Mouse (Mus musculus): ENCODE measurements at regions not wholly inside any gene's neighbourhood (a gene's known extent, or its start where the extent isn't known, plus 50 kb on each side); places are given as distances from the start of the nearest gene placed in this dataset.
A peak's percentile ranks its signal among the peaks of the same experiment; 100 is the strongest.

DNA sequence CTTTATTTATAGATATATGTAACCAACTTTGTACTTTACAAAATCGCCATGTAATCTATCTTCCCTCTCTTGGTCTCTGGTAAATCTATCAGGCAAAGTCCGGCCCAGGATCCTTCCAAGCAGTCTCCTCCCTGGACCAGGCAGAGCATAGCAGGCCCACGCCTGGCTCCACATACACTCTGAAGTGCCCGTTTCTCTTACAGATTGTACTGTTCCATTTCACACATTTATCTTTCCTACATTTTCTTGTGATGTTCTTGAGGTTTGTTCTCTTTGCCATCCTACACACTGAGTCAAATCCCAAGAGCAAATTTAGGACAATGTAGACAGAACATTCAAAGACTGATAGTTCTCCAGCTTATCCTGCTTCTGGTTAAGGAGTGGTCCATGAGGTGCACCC, 264.3 kb downstream of the Spry2 start:
- DNase-seq (ENCODE audit: low spot score in 2 of 2): no peak

DNA sequence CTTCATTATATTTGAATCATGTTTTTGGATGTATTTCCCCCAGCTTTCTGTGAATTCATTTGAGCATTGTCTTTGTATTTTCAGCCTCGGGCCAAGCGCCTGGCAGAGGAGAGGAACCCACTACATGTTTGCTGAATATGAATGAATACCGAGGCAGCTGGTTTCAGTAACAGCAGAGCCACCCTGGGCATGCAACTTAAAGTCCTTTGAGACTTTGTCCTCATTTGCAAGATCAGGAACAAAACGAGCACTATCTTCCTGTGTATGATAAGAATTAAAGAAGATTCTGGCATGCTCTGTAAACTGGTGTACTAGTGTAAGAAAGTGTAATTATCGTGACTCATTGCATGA, 265.0 kb downstream of the Spry2 start:
- DNase-seq (ENCODE audit: low spot score in 2 of 2): no peak

DNA sequence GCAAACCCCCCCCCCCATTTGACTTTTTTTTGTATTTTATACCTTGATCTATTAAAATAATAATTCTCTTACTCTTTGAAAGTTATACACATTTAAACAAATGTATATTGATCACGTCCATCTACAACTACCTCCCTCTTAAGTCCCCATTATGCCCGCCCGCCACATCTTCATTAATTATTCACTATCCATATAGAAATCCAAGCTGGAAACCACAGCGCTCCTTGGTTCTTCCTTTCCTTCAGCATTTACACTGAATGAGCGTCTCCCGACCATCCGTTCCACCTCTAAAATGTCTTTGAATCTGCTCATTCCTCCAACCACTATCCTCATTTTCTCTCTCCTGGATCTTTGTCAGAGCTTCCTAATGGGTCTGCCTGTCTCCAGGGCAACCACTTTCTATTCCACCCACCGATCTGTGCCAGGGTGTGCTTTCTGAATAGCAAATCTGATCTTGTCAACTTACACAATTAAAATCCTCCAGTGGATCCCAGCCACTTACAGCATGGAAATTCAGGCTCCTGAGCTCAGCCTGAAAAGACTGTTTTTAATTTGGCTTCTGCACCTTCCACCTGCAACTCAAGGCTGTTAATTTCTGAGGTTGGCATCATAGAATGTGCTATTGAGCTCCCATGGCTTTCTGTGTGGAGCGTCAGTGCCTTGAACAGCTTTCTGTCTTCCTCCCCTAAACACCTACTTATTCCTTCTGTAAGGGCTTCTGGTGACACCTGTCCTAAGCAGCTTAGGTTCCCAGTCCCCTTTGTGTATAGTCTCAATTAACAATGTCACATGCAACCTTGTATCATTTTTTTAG, 265.5 kb downstream of the Spry2 start:
- DNase-seq (ENCODE audit: low spot score in 2 of 2): peak; percentile 64 to 76

- no peak for DNase-seq (ENCODE audit: low spot score in 2 of 2)
These were observed 266.2 kb downstream of the Spry2 start for GRCm38 (mm10) chr14:105630444-105630843.

DNA sequence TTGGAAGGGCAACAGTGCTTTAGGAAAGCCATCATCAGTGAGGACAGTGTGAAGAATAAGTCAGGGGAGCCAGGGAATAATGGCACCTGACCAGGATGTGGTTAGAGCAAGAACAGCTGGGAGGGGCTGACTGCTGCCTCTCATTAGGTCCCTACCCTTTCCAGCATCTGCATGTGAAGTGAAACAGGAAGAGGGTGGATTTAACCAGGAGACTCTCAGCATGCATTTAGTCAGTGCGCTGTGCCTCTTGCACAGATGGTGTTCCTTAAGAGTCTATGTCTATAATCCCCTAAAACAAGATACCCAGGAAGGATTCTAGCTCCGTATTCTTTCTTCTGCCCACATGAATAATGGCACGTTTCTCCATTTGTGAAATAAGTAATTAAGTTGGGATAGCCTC, 267.9 kb downstream of the Spry2 start:
- no peak for DNase-seq (ENCODE audit: low spot score in 2 of 2)

DNA sequence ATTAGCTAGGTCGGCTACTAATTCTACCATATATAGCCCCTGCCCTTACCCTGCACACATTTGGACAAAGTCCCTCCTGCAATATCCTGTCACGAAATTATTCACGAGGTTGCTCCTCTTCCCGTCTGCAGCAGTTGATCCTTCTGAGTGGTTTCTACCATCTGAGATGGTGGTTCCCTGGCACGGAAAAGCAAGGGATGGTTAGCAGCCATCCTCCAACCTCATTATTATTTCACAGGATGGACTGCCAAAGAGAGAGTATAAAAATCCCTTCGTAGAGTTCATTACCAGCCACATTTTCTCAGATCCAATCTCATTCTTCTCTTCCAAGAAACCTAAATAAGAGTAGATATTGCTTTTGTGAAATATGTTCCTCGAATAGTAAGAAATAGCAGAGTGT, 272.2 kb downstream of the Spry2 start:
- DNase-seq (ENCODE audit: low spot score in 2 of 2): no peak

GRCm38 (mm10) chr14:105622166-105622565, 274.5 kb downstream of the Spry2 start:
- no peak for DNase-seq (ENCODE audit: low spot score in 2 of 2)

DNA sequence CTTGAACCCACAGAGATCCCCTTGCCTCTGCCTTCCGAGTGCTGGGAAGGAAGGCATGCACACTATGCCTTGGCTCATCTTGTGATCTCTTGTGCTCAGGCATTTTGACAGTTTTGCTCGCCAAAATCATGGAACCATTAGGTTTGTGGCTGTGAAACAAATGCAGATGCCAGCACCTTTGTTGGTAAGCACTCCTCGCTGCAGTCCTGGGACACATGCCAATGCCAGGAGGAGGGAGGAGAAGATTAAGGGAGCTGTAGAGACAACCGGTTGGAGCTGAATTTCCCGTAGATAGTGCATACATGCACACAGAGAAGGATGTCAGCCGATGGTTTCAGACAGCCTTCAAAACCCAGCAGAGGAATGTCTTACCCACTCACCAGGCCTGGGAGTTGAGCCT, 275.5 kb downstream of the Spry2 start:
- DNase-seq (ENCODE audit: low spot score in 2 of 2): no peak

GRCm38 (mm10) chr14:105619449-105619848, 277.2 kb downstream of the Spry2 start:
- DNase-seq (ENCODE audit: low spot score in 2 of 2): no peak

GRCm38 (mm10) chr14:105615766-105616165, 280.9 kb downstream of the Spry2 start:
- DNase-seq (ENCODE audit: low spot score in 2 of 2): no peak

DNA sequence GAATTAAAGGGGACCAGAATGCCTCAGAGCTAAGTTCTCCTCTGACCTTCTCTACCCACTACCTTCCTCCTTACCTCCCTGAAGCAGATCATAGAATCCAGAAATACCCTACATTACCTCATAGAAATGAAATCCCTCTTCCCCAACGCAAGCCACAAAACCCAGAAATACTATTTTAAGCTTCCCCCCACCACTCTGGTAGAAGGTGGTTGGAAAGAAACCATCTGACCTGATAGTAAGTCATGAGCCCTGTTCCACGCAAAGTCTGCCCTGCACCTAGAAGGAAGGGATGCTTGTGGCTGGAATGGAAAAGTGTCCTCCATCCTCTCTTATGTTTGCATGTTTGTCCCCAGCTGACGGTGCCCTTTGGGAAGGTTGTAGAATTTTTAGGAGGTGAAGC, 283.8 kb downstream of the Spry2 start:
- DNase-seq (ENCODE audit: low spot score in 2 of 2): no peak

DNA sequence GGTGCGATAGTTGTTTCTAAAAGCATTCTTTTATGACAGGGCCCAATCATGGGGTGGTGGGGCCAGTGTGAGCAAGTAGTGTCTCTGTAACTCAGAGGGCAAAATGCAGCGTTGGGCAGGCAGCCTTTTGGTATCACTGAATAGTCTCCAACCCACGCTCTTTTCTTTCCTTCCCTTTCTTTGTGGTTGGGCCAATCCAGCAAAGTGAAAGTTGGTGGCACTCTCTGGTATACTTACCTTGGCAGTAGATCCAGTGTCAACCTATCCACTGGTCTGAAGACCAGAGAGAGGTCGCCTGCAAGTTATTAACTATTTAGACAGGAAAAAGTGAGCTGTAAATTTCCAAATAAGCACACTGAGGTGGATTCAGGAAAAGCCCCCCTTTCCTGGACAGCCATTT, 287.8 kb downstream of the Spry2 start:
- DNase-seq (ENCODE audit: low spot score in 2 of 2): no peak

GRCm38 (mm10) chr14:105606551-105606950, 290.1 kb downstream of the Spry2 start:
- no peak for DNase-seq (ENCODE audit: low spot score in 2 of 2)

GRCm38 (mm10) chr14:105604451-105604850, 292.2 kb downstream of the Spry2 start:
- DNase-seq (ENCODE audit: low spot score in 2 of 2): no peak

DNA sequence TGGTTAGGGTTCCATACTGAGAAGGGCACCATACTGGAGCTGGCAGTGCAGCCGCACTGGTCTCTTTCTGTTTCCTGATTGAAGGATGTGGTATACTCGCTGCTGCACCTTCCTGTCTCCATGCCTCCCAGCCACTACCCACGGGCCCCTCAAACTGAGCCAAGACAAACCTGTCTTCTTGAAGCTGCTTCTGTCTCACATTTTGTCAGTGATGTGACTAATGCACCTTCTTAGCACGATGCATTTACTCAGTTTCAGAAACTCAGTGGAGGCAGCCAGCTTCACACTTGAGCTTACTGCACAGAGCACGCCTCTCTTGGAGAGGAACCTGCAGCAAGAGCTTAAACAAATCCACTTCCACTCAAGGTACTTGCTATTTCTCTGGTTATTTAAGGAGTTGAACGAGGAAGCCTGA, 293.6 kb downstream of the Spry2 start:
- no peak for DNase-seq (ENCODE audit: low spot score in 2 of 2)

DNA sequence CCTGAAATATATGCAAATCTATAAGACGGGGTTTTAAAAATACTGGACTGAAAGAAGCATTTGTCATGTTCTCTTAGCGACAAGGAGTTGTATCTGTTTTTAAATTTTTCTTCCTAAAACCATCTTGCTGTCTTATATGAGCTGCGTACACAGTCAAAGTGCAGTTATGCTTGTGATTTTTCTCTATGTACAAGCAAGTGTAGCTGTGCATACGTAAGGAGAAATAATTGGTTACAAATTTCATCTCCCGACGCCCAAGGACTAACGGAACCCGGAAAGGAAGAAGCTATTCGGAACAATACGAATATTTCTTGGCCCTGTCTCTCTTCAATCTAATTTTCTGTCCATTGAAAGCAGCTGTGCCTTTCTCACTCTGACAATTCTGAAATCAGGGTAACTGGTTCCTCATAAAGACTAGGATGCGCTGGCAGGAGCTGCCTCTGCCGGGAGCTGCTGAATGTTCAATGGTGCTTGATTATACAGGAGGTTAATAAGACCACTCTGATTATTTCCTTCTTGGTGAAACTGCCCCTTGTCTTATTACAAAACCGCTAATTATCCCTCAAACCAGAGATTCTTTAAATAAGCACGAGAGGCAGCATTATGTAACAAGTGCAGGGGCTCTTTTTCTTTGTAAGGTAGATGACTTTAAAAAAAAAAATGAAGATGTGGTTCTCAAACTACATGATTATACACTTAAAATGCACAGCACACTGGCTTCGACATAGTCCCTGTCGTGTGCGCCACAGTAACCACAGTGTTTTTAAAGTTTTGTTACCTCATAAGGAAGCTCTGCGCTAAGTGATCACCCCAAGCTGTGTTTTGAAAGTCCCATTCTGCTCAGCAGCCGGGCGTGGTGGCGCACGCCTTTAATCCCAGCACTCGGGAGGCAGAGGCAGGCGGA, 296.8 kb downstream of the Spry2 start:
- no peak for DNase-seq (ENCODE audit: low spot score in 2 of 2)

- no peak for DNase-seq (ENCODE audit: low spot score in 2 of 2)
These were observed 306.9 kb downstream of the Spry2 start for GRCm38 (mm10) chr14:105589751-105590150.

GRCm38 (mm10) chr14:105589261-105589660, 307.4 kb downstream of the Spry2 start:
- no peak for DNase-seq (ENCODE audit: low spot score in 2 of 2)

DNA sequence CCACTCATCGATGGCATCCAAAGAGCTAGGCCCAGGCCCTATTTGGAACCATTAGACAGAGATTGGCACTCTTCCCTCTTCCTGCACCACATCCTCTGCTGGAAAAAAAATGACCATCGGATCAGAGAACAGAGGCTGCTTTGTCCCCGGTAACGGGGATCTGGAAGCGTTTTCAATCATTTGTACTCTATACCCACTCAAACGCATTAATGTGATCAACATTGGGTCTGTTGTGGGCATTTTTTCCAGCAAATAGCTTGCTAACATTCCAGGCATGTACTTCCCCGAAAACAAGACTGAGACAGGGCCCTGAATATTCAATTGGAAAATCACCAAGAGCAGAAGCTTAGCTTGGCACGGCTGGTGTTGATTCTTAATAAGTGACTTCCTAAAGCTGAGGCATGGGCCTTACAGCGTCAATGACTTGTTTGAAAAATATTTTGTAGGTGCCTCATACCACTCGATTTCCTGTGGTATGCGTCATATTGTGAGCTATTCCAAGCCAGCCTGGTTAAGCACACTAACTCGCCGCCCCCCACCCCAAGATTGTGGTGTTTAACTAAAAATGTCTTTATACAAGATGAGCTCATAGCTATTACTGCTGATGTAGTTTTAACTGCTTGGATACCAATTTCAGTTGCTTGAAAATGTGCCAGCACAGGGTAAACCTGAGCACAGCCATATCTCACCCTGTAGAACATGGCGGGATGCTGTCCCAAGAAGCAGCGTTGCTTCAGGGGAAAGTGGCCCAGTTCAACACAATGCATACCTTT, 308.0 kb downstream of the Spry2 start:
- DNase-seq (ENCODE audit: low spot score in 2 of 2): peak in 1 of 2 experiments; percentile 64

DNA sequence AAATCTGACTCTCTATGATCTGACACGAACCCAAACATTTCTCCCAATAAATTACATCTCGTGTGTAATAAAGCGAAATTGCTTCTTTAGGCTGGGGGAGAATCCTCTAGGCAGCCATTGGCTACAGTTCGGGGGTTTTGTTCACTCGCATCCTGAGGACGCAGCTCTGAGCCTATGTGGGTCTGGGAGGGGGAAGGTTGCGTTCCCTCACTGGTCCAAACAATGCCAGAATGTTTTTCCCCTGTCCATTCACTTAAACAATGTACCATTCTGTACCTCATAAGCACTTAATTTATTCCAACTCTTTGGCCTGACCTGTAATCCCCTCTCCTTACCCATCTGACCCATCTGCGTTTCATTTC, 308.6 kb downstream of the Spry2 start:
- DNase-seq (ENCODE audit: low spot score in 2 of 2): no peak

DNA sequence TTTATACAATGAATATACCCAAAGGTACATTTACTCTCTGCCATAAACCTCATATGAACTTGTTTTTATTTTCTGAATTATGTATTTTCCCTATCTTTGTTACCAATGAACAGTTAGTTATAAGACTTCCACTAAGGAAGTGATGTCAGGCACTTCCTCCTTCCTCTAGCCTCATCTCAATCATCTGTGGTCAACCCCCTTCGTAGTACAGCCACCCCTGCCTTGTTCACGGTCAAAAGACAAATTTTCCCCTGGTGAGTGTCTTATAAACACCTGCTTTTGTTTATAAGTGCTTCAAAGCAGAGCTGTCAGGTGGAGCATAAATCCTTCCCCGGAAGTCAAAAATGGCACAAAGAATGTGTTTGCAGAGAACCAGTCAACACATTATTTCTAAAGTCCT, 312.0 kb downstream of the Spry2 start:
- no peak for DNase-seq (ENCODE audit: low spot score in 2 of 2)

GRCm38 (mm10) chr14:105583497-105583896, 313.1 kb downstream of the Spry2 start:
- DNase-seq (ENCODE audit: low spot score in 2 of 2): no peak

Data from frontal cortex, postnatal 14 days (tissue).